Mouse (Mus musculus) kidney, postnatal 4 days (tissue): ENCODE measurements at regions not wholly inside any gene's neighbourhood (a gene's known extent, or its start where the extent isn't known, plus 50 kb on each side); places are given as distances from the start of the nearest gene placed in this dataset.

ENCODE experiments used
- DNase-seq, 2 experiments: peaks; one replicate each; pipeline ENCODE4 v3.0.0; 2021; ENCODE audit warnings: mixed read lengths in 2 of 2

DNA sequence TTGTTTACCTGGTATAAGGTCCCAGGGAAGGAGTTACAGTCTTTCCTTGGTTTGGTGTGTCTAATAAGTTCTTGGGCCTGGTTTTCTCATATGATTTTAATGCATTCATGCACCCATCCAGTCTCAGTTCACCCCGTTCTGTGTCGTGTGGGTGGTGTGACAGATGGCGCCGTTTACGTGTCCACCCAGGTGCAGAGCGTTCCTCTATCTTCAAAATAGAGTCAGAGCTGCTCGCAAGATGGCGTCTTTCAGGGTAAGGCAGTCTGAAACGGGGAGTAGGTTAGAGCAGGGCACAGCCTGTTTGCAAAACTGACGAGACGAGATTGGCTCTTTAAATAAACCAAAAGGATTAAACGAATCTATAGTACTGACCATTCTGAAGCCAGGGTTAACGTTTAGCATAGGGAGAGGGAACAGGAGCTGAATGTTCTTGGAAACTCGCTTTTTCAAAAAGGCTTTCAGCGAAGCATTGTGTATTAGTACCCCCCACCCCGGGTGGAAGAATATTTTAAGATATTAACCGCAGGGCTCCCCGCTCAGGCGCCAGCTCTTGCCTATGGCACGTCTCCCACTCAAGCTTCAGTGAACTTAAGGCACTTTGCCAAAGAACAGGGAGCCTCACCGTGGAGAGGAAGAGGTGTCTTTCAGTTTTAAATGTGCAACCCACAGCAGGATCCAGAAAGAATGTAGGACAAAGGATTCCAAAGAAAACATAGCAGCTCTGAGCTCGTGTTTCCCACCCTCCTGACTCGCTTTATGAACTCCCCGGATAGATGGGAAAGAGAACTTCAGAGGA, 241.7 kb upstream of the Pfn2 start:
- DNase-seq, result peak; percentile 27 to 32

DNA sequence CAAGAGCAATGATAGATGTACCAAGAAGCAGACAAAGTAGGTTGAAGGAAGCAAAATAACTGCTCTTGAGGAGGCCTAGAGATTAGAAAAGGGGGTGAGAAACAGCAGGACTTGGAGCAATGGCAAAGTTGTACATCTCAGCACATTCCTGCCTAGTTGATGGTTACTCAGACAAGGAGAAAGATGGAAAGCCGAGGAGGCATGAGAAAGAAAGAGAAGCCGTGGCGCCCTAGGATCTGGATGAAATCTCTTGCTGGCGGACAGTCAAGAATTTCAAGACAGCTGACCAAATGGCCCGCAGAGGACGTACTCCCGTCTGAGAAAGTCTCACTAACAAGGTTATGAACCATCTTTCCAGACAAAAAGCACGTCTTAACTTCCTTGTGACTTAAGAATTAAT, 242.5 kb upstream of the Pfn2 start:
- peak; percentile 33 to 55 for DNase-seq

DNA sequence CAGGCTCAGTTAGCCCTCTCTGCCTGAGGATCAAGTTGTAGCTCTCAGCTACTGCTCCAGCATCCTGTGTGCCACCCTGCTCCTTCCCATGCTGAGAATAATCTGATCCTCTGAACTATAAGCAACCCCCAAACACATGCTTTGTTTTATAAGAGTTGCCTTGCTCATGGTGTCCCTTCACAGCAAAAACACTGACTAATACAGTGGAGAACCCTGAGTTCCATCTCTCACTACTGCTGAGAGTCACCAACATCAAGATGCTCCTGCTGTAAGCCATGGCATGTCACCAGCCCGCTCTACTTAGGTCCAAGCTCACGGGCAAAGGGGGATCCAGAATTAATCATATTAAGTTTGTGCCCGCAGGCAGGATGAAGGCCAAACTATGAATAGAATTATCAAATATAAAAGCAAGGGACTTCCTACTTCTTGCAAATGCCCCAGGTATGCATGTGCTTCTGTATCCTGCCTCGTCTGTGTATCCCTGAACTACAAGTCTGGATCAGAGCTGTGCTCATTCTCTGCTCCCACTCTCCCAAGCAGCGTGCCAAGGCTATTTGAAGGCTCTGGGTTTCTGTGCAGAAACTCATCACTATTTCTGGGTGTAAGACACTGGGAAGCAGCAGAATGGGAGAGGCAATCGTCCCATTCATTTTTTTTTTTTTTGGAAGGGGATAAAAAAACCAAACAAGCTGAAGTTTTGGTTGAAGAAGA, 243.7 kb upstream of the Pfn2 start:
- DNase-seq, result no peak

DNA sequence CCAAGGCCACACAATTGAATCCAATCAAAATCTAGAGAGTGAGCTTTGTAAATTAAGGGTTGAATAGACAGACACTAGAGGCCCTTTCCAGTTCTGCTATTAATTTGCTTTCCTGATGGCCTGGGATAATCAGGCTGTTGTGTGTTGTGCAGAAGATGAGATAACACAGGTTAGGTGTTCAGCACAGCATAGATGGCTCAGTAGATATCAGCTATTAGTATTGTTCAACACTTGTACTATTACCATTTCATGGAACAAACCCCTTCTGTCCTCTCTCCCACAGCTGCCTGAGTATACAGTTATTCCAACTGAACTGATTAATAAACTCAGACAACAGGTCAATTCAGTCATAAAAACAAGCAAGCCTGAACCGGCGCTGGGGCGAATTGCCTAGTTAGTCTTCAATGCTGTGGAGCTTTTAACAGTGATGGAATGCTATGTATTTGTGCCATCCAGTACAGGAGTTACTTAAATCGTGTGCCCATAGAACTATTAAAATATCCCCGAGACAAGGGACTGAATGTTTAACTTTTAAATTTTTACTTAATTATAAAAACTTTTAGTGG, 263.1 kb upstream of the Pfn2 start:
- peak in 1 of 2 experiments; percentile 13 for DNase-seq

DNA sequence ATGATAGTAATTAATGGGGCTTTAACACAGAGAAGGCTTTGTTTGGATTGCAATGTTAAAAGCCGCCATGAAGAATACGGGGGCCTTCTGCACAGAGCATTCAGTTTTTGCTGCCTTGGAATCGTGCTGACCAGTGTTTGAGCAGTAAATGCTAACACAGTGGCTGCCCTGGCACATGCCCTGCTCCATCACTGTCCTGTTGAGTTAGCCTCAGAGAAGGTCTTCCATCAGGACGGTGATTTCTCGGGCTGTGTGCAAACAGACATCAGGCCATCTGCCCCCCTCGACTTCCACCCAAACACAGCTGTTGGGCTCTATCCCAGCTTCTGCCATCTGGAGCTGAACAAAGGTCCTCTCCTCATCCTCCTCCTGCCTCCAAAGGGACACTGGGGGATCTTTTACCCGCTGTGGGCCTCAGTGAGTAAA, 264.6 kb upstream of the Pfn2 start:
- no peak for DNase-seq

DNA sequence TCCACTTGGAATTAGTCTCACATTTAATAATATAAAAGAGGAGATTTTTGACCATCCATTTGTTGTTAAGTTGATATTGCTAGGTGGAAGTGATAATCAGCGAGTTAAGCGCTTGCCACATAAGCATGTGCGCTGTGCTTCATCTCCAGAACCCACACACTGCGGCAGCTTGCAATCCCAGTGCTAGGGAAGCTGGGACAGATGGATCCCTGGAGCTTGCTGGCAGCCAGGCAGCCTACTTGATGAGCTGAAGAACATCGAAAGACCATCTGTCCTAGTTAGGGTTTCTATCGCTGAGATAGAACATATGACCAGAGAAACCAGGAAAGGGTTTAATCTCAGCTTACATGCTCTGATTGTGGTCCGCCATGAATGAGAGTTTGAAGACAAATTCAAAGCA, 266.1 kb upstream of the Pfn2 start:
- no peak for DNase-seq

DNA sequence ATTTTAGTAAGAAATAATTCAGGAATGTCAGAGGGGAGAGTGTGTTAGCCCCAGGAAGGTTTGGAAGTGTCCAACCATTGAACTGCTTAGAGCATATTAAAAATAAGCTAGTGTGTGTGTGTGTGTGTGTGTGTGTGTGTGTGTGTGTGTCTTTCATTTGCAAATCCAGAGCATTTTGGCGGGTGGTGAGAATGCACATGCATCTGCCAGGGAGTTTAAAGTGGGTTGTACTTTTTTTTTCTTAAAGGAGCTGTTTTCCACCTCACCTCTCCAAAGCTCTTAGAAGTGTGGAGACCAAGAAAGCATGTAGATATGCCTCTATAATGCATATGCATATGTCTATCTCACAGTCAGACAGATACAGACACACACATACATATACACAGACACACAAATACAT, 267.6 kb upstream of the Pfn2 start:
- no peak for DNase-seq

DNA sequence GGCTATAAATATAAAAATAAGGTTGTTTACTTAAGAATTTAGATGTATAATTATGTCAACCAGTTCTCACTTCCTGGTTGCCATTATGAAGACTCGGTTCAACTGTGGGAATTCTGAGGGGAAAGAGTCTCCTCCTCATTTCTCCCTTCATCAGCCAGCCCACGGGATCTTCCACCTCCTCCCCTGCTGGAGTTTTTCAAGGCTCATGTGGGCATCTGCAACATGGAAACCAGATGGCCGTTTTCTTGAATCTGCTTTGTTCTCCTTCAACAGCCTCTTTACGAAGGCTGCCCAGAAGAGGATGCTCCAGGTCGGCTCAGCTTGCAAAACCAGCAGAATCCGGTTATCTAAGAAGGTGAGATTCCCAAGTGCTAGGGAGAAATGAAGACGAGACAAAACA, 269.0 kb upstream of the Pfn2 start:
- DNase-seq, result no peak

DNA sequence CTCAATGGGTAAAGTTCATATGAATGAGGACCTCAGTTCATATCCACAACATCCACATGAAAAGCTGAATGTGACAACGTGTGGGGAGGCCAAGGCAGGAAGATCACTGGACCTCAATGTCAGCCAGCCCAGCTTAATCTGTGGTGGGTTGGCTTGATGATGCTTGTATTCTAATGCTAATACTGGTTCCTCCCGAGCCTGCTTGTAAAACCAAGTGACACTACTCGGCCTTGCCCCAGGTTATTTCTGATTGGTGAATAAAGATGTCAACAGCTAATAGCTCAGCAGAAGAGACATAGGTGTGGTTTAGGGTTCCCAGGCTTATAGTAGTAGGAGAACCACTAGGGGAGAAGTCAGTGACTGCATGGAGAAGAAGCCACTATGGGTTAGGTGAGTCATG, 272.2 kb upstream of the Pfn2 start:
- DNase-seq, result no peak

DNA sequence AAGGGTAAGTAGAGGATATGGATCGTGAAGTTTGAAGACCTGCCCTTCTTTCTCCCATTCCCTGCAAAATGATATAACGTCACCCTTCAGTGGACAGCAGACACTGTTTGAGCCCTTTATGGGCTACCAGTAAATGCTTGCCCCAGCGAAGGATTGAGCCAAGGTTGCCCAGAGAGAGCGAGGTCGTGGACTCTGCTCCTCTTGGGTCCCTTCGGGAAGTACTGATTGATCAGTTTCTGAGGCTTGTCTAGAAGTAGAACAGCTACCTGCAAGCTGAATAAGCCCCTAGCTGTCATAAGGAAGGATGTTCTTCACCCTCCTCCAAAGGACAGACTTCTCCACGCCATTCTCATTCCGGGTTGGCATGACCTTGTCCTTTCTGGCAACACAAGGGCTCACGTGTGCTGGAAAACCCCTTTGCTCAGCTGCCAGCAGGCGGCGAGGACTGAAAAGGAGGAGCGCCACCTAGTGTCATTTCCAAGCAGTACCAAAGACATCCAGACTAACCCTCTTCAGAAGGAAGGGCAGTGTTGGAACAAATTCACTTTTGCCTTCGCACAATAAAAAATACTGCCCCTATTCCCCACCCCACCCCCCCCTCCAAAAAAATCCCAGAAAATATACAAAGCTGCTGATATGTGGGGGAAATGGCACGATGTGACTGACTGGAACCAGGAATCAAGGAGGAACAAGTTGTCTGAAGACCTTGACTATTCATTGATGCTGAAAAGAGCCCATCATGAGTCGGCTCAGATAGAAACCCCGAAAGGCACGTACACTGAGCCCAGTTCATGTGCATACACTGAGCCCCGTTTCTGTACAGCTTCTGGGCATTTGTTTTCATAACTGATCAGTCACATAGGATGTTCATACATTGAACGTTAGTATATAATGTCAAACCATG, 274.8 kb upstream of the Pfn2 start:
- DNase-seq, result peak; percentile 81 to 86

DNA sequence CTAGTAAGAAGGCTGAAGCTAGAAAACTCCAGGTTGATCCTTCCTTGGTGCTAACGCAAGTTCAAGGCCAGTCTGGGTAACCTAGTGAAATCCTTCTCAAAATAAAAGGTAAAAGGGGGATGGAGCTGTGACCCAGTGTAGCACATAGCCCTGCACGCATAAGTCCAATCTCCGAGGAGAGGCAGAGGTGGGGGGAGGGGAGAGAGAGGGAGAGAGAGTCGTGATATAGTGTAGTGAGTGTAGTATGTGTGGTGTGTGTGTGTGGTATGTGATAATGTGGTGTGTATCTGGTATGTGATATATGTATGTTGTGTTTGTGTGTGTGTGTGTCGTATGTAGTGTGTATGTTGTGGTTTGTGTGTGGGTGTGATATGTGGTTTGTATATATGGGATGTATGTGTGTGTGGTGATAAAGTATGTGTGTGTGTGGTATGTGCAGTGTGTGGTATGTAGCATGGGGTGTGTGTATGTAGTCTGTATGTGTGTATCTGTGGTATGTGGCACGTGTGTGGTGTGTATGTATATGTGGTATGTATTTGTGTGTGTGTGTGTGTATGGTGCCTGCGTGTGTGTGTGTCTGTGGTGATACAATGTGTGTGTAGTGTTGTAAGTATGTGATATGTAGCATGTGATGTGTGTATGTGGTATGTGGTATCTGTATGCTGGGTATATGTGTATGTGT, 275.7 kb upstream of the Pfn2 start:
- DNase-seq, result no peak

DNA sequence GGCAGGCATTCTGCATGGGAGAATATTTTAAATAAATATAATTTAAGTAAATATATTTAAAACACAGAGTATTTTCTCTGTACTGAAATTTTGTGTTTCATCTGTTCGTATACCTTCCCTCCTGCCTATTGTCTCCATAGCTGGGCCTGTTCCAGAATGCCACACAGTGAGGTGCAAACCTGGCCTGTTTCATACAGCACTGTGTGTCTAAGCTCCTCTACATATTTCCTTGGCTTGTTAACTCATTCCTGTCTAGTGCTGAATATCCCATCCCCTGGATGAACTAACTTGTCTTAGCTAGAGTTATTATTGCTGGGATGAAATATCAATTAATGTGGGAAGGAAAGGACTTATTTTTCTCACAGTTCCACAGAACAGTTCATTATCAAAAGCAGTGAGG, 277.0 kb upstream of the Pfn2 start:
- no peak for DNase-seq

DNA sequence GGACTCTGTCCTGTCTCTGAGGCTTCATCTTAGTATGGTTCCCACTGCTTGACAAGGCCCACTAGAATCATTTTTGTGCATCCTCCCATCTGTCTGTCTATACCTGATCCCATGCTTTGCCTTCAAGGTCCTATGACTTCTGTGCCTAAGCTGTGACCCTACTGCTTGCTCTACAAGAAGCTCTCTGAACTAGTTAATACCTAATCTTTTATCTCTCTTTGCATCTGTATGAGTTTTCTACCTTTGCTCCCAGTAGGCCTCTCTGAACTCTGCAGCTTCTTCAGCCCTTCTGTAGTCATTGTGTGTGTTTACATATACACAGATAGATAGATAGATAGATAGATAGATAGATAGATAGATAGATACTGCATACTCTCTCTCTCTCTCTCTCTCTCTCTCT, 279.1 kb upstream of the Pfn2 start:
- no peak for DNase-seq

DNA sequence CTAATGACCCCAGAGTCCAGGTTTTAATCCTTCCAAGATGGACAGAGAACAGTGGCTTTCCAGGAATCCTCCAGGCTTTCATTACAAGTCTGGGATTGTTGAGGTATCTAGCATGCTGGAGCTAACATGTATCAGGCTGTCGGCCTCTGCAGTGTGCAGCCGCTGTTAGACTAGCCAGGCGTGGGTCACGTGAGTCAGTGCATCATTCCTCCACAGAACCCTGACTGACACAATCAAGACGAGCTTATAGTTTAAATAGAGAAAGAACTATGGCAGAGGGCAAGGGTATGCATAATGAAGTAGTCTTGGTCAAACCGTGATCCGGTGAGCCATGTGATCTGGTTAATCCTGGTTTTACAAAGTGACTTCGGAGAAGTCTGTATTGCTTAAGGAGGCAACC, 280.2 kb upstream of the Pfn2 start:
- DNase-seq, result no peak

DNA sequence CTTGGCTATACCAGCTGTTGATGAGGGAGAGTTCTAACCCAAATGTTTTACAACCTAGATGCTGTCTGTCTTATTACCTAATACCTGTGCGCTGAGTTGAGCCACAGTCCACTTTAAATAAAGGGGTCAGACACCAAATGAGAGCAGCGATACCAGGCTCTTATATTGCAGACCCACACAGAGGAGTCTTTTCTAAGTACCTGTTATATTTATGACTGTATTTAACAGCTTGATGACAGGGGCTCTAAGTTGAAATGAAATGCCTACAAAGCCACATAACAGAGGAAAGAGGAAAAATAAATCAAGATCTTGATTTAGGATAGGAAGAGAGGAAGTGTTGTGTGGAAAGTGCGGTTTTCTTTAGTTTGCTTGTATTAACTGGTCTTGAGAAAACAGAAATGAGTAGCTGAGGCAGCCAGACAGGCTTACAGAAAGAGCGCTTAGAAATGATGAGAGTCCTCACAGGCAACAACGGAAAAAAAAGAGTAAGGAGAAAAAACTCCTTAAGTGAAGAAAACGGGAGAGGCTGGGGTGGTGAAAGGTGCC, 281.6 kb upstream of the Pfn2 start:
- DNase-seq, result no peak

DNA sequence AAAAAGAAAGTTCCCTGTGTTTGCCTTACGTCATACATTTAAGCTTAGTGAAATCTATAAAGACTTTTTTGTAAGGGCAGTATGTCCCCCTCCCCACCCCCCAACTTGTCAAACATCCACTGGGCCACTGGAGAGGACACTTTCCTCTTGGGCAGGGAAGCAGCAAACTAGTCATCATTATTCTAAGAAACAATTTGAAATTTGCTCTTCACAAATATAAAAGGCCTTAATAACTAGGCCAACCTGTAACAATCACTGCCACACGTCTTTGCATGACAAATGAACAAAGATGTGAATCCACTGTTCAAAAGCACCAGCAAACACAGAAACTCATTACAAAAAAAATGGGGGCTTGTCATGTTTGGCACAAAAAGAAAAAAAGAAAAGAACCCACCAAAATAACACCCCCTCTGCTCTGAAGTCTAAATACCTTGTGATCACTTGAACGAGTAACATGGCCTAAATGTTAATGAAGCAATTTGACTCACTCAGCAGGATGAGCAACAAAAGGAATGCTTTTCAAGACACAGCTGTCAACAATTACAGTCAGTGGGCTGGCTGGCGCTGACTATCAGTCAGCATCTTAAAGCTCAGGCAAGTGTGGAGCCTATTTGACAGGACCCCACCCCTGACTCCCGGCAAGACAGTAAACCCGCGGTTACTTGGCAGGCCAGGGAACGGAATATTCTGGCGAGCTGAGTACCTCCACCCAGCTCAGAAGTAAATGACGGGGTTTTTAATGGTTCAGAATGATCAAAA, 278.7 kb upstream of the Tsc22d2 start:
- DNase-seq, result peak in 1 of 2 experiments; percentile 18

DNA sequence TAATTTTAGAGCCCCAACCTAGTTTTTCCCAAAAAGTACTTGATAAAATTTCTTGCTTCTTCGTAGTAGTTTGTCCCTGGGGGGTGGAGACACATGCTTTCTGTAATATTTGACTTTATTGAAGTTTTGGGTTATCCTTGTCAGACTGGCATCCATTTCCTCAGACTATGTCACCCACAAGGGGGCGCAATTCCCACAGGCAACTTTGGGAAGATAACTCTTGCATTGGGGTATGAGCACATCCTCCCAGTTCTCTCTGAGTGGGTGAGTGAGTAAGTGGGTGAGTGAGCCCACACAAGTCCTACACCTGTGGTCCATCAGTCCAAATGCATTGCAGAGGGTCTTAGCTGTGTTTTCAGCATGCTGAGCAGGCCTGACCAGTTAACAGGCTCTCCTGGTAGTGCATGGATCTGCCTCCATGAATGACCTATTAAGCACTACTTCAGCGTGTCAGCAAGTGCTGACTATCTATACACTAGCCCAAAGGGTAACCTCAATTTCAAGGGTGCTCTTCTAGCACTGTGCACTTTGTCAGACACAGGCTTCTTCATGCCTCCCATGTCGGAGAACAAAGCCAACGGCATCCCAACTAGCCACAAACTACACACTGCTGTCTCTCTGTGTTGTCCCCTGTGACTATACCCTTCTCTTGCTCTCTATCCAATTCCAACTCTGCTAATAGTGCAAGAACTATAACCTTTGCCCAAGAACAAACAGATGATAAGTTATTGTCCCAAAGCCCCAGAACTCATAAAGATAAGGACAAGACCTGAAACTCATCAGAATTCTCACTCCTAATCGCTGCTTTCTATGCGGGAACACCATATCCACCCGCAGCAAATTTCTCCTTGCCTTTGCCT, 275.6 kb upstream of the Tsc22d2 start:
- peak; percentile 74 to 76 for DNase-seq

DNA sequence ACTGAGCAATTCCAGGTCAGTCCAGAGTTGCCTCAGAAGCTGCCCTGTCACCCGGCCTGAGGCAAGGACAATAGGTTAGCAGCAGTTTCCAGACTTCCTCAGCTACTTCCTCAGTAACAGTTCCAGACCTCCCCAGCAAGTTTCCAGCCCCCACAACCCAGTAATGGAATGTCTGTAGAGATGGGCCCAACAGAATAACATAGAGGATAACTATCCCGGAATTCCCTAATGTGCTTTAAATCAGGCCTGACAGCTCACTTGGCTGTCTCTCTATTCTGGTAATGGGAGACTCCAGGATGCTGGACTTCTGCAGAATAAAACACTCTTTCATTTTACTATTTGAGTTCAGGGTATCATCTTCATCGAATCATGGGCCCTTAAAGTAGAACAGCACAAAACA, 268.4 kb upstream of the Tsc22d2 start:
- DNase-seq, result peak; percentile 37 to 52

DNA sequence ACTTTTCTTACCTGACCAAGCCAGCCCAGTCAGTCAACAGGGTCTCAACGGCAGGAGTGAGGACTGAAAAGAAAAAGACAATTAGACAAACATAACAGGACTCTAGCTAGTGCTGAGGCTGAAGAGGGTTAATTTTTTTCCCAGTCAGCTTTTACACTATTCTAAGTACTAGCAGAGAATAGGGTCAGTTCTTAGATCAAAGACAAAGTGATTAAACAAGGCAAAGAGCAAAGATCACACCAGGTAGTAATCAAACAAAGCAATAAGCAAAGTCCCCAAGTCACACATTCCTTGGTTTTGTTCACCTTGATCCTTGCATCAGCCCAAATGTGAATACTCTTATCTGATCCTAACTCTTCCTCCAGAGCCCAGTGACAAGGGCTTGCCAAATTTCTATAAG, 267.8 kb upstream of the Tsc22d2 start:
- no peak for DNase-seq

DNA sequence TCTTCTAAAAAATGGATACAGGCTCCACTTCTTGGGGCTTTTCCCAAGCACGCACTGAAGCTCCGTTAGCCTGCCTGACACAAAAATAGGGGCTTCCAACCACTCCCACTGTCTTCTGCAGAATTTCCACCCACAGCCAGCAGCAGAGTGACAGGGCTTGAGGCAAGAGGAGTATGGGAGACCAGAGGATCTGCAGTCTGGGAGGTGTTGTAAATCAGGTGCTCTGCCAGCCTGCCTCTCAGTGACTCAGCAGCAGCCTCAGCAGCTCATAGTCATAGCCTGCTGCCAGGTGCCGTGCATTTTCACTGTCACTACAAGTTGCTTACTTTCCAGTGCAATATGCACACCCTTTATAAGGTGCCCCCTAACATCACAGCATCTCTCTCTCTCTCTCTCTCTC, 261.4 kb upstream of the Tsc22d2 start:
- no peak for DNase-seq
